Mouse (Mus musculus): ENCODE data around the gene Tada2b.

- TF ChIP-seq CTCF (IDR thresholded peaks at IDR 0.05; ENCODE audit: low read depth) (no peak), EP300 (IDR thresholded peaks at IDR 0.05; ENCODE audit: low read depth) (no peak)
Observed at GRCm38 (mm10) chr5:36431711-36432110, 52.4 kb downstream of the Tada2b start.
